Mouse (Mus musculus) gastrocnemius, postnatal 4 days (tissue): Measurements from ENCODE around the gene Kbtbd12. TPM values are rescaled to one million over a fixed set of nuclear protein-coding genes. Genes with fewer than 3 reads are reported as not detected.

ENCODE experiments used
- DNase-seq, 2 experiments: peaks; one replicate each; pipeline ENCODE4 v3.0.0; 2021 to 2022; ENCODE audit warnings: low spot score in 2 of 2, mixed read lengths in 2 of 2
- total RNA-seq, 2 experiments: library from RNA; stranded (reverse); gene quantifications; 2 replicates each; pipeline ENCODE4 v1.2.3; 2021

Gene Kbtbd12
- total RNA-seq, 2 experiments from 2014 or later, result 28.1 to 29.6 TPM

GRCm38 (mm10) chr6:88502030-88502970 is 135.4 kb downstream of the Kbtbd12 start:
- DNase-seq, result no peak

DNA sequence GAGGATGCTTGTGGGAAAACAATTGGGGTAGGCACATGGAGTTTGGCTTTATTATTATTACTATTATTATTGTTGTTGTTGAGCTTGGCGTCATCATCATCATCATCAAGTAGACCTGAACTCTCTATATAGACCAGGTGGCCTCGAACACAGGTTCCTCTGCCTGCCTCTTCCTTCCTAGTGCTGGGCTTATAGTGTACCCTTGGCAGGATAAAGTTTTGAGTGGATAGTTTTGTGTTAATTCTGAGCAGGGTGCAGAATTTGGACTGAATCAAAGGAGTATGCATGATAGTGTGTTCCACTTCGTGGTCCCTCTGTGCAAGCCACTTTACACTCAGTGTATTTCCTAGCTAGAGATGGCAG is 137.4 kb downstream of the Kbtbd12 start:
- no peak for DNase-seq

GRCm38 (mm10) chr6:88499481-88500404 is 138.0 kb downstream of the Kbtbd12 start:
- peak; percentile 59 to 60 for DNase-seq

Other genes with a start within 250 kb of the Kbtbd12 start
- 10 to 100 TPM; 13.8 to 14.4 TPM for gene Eefsec, start 191.4 kb downstream of the Kbtbd12 start, total RNA-seq
- gene Ruvbl1, start 172.5 kb downstream of the Kbtbd12 start, total RNA-seq, result 10 to 100 TPM; 35.0 to 36.0 TPM
- 100 to 1,000 TPM; 117 to 128 TPM for gene Sec61a1, start 119.0 kb downstream of the Kbtbd12 start, total RNA-seq
- 10 to 100 TPM; 70.3 to 74.3 TPM for gene Mgll, start 86.5 kb upstream of the Kbtbd12 start, total RNA-seq
- gene Abtb1, start 204.0 kb upstream of the Kbtbd12 start, total RNA-seq, result 10 to 100 TPM; 18.8 to 20.1 TPM
- gene Podxl2, start 237.1 kb upstream of the Kbtbd12 start, total RNA-seq, result 10 to 100 TPM; 73.0 to 75.8 TPM